Mouse (Mus musculus): ENCODE measurements around the gene Tbrg4. TPM values are rescaled to one million over a fixed set of nuclear protein-coding genes. Genes with fewer than 3 reads are reported as not detected.

The Tbrg4 gene
- polyA plus RNA-seq, 1 experiment = 73.9 TPM

DNA sequence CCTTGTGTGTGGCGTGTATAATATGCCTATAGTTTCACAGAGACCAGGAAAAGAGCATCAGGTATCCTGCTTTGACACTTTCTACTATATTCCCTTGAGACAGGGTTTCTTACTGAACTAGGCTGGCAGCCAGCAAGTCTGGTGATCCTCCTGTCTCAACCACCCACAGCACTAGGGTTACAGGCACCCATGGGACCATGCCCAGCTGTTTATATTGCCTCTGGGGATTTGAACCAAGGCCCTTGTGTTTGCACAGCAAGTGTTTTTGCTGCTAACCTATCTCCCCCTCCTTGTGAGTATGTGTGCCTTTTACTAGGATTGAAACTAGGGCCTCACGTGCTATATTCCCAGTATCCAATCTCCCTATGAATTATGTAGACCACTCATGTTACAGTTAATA is 44.3 kb downstream of the Tbrg4 start:
- H3K27me3 ChIP-seq (replicated peaks; ENCODE audit: control insufficient read depth, insufficient read depth, low read length) = no peaks in the 10 kb centered on the region
- 92% methylated on average over 2 of the region's 2 CpGs for WGBS
- no peaks in the 10 kb centered on the region for H3K4me1 ChIP-seq (ENCODE audit: control insufficient read depth, insufficient read depth, low read length)
- no peak overlapping the region for H3K27ac ChIP-seq (ENCODE audit: insufficient read depth, low read depth, low read length)
- no peak overlapping the region for H3K4me3 ChIP-seq (ENCODE audit: insufficient read depth, low read depth, low read length)
- no peaks in the 10 kb centered on the region; the same call in 1 of the 2 replicates for H3K36me3 ChIP-seq (ENCODE audit: control insufficient read depth, insufficient read depth, low read length)
- no peak for DNase-seq
- TF ChIP-seq POLR2A (IDR thresholded peaks at IDR 0.05; ENCODE audit: low read depth, low read length) = no peak
- TF ChIP-seq CTCF (conservative IDR thresholded peaks at IDR 0.05; ENCODE audit: insufficient read depth, insufficient read length, low read depth, low read length) = no peak

DNA sequence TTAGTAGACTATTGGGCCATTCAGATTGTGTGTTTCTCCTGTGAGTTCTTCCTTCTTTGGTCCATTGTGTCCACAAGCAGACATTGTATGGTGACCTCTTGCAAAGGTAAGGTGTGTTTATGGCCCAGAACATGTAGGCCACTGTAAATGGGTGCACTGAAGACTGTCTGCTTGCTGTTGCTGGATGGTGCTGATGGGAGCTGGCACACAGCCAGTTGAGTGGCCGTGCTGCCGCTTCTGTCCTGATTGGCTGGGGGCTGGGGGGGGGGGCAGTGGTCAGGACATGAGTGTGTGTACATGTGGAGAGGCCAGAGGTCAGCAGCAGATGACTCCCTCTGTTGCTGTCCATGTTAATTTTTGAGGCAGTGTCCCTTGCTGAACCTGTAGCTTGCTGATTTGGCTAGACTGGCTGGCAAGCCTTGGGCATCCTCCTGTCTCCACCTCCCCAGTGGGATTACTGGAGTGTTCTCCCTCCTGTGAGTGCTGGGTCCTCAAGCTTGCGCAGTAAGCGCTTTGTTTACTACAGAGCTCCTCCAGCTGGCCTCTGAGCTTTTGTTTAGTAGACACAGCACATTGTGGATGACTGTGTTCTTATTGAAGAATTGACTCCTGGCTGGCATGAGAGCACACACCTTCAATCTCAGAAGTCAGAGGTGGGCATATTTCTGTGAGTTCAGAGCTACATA is 45.7 kb downstream of the Tbrg4 start:
- Histone ChIP-seq H3K36me3 (ENCODE audit: control insufficient read depth, insufficient read depth, low read length) (no peaks in the 10 kb centered on the region; the same call in 1 of the 2 replicates), H3K4me3 (ENCODE audit: insufficient read depth, low read depth, low read length) (no peak overlapping the region), H3K27ac (ENCODE audit: insufficient read depth, low read depth, low read length) (no peak overlapping the region), H3K4me1 (ENCODE audit: control insufficient read depth, insufficient read depth, low read length) (no peaks in the 10 kb centered on the region), H3K27me3 (replicated peaks; ENCODE audit: control insufficient read depth, insufficient read depth, low read length) (no peaks in the 10 kb centered on the region)
- no peak for TF ChIP-seq CTCF (conservative IDR thresholded peaks at IDR 0.05; ENCODE audit: insufficient read depth, insufficient read length, low read depth, low read length)
- no peak for TF ChIP-seq POLR2A (IDR thresholded peaks at IDR 0.05; ENCODE audit: low read depth, low read length)
- no peak for DNase-seq
- WGBS = 67% methylated on average over 4 of the region's 4 CpGs

DNA sequence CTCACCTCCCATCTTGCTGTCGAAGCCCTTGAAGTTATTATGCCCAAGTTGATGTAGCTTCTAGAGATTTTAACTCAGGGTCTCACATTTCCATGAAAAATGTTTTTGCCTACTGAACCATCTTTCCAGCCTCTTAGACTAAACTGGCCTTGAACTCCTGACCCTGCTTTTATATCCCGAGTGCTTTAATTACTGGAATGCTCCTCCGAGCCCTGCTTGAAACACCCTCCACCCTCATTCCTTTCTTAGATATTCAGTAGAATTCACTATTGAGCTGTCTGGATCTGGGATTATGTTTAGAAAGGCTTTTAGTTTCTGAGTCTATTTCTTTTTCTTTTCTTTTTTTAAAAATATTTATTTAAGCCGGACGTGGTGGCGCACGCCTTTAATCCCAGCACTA is 46.5 kb downstream of the Tbrg4 start:
- WGBS = 87% methylated on average over 7 of the region's 7 CpGs
- DNase-seq = no peak
- TF ChIP-seq POLR2A (IDR thresholded peaks at IDR 0.05; ENCODE audit: low read depth, low read length) = no peak

DNA sequence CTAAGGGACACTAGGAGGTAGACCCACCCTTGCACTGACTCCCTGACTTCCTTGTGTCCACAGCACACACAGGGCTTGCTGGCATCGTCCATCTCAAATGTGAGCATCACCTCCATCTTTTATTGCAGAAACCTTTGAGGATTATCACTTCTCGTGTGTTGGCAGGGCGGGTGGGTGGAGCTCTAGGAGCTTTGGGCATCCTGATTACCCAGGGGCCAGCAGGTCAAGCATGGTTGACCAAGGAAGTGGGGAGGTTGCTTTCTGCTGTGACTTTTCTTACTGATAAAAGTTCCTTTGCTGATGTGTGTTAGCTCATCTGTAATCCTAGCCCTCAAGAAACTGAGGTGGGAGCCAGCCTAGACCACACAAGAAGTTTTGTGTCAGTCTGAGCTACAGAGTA is 49.7 kb downstream of the Tbrg4 start:
- H3K4me1 ChIP-seq (ENCODE audit: control insufficient read depth, insufficient read depth, low read length) = no peaks in the 10 kb centered on the region
- WGBS = 74% methylated on average over 3 of the region's 3 CpGs
- DNase-seq = no peak

More for the DNA sequence above, 46.5 kb downstream of the Tbrg4 start:
- Histone ChIP-seq H3K27ac (ENCODE audit: insufficient read depth, low read depth, low read length) (no peak overlapping the region), H3K4me3 (ENCODE audit: insufficient read depth, low read depth, low read length) (no peak overlapping the region), H3K36me3 (ENCODE audit: control insufficient read depth, insufficient read depth, low read length) (no peaks in the 10 kb centered on the region; the same call in 1 of the 2 replicates), H3K4me1 (ENCODE audit: control insufficient read depth, insufficient read depth, low read length) (no peaks in the 10 kb centered on the region), H3K27me3 (replicated peaks; ENCODE audit: control insufficient read depth, insufficient read depth, low read length) (no peaks in the 10 kb centered on the region)

DNA sequence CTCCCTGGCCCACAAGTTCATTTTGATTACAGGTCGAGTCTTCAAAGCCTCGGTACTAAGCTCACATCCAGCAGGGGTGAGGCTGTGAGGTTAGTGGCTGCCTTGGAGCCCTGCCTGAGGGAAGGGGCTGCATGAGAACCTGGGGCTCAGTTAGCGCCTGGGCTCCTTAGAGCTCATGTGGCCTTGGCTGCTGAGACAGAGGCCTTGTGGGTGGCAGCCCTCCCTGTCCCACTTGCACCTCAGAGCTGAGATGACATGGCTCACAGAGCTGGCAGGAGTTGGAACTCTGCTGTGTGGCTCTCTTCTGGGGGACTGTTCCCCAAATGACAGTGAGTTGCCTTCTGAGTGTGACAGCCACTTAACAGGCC is 56.5 kb downstream of the Tbrg4 start:
- no peak for DNase-seq
- no peak for TF ChIP-seq CTCF (conservative IDR thresholded peaks at IDR 0.05; ENCODE audit: insufficient read depth, insufficient read length, low read depth, low read length)
- no peak for TF ChIP-seq POLR2A (IDR thresholded peaks at IDR 0.05; ENCODE audit: low read depth, low read length)
- H3K36me3 ChIP-seq (ENCODE audit: control insufficient read depth, insufficient read depth, low read length) = no peaks in the 10 kb centered on the region
- no peaks in the 10 kb centered on the region for H3K27me3 ChIP-seq (replicated peaks; ENCODE audit: control insufficient read depth, insufficient read depth, low read length)
- 47% methylated on average over 3 of the region's 3 CpGs for WGBS
- H3K4me3 ChIP-seq (ENCODE audit: insufficient read depth, low read depth, low read length) = no peak overlapping the region
- no peak overlapping the region for H3K27ac ChIP-seq (ENCODE audit: insufficient read depth, low read depth, low read length)
- H3K4me1 ChIP-seq (ENCODE audit: control insufficient read depth, insufficient read depth, low read length) = no peaks in the 10 kb centered on the region

More for the DNA sequence above, 49.7 kb downstream of the Tbrg4 start:
- H3K36me3 ChIP-seq (ENCODE audit: control insufficient read depth, insufficient read depth, low read length) = no peaks in the 10 kb centered on the region; the same call in 1 of the 2 replicates
- no peak overlapping the region for H3K4me3 ChIP-seq (ENCODE audit: insufficient read depth, low read depth, low read length)
- H3K27me3 ChIP-seq (replicated peaks; ENCODE audit: control insufficient read depth, insufficient read depth, low read length) = no peaks in the 10 kb centered on the region
- H3K27ac ChIP-seq (ENCODE audit: insufficient read depth, low read depth, low read length) = no peak overlapping the region
- TF ChIP-seq CTCF (conservative IDR thresholded peaks at IDR 0.05; ENCODE audit: insufficient read depth, insufficient read length, low read depth, low read length) (no peak), POLR2A (IDR thresholded peaks at IDR 0.05; ENCODE audit: low read depth, low read length) (no peak)

DNA sequence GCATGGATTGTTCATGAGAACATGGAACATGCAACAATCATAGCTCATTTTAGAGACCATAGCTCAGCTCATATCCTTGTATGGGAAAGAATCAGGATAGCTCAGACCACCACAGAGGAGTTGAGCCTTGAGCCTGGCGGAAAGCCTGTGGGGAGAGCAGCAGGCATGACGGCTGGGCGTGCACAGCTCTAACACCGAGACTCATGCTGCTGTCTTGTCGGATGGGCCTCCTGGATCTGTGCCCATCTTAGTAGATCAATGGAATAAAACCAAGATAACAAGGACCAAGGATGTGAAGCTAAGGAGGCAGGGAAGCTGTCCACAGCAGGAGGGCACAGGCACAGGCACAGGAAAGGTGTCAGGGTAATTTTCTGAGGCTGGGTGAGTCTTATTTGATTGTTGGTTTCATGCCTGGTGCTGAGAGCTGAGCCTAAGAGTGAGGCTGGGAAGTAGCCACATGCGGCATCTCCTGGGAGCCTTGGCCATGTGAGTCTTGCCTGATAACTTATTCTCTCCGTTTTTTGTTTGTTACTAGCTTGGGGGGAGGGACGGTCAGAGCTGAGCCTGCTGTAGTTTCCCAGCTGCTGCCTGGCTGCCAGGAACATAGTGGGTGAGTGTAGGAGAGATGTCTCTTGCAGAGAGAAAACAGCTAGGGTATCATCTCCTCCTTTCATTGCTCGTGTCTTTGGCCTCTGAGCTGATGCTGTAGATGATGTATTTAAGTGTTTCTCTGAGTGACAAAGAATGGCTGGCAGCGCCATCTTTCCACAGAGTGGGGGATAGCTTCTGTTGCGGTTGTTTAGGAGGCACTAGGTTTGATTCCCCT is 57.1 kb downstream of the Tbrg4 start:
- Histone ChIP-seq H3K27me3 (replicated peaks; ENCODE audit: control insufficient read depth, insufficient read depth, low read length) (no peaks in the 10 kb centered on the region), H3K27ac (ENCODE audit: insufficient read depth, low read depth, low read length) (no peak overlapping the region), H3K4me1 (ENCODE audit: control insufficient read depth, insufficient read depth, low read length) (no peaks in the 10 kb centered on the region), H3K36me3 (ENCODE audit: control insufficient read depth, insufficient read depth, low read length) (no peaks in the 10 kb centered on the region), H3K4me3 (ENCODE audit: insufficient read depth, low read depth, low read length) (no peak overlapping the region)
- WGBS = 64% methylated on average over 11 of the region's 11 CpGs
- TF ChIP-seq CTCF (conservative IDR thresholded peaks at IDR 0.05; ENCODE audit: insufficient read depth, insufficient read length, low read depth, low read length) (peak; percentile 31), POLR2A (IDR thresholded peaks at IDR 0.05; ENCODE audit: low read depth, low read length) (no peak)
- DNase-seq = no peak

DNA sequence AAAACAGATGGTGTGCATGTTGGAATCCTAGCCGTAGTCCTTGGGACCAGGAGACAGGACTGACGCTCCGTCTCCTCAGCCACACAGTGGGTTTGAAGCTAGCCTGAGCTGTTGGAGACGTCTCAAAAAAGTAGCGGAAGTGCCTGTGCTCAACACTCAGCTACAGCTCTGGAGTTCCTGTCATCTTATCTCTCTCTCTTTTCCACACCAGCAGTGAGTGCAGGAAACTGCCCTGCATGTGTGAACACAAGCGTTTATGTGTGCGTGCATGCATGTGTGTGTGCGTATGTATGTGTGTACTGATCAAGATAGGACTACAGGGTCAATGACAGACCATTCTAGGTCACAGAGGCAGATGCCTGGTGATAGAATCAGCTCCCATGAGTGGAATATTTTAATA is 57.9 kb downstream of the Tbrg4 start:
- Histone ChIP-seq H3K36me3 (ENCODE audit: control insufficient read depth, insufficient read depth, low read length) (no peaks in the 10 kb centered on the region), H3K4me1 (ENCODE audit: control insufficient read depth, insufficient read depth, low read length) (no peaks in the 10 kb centered on the region), H3K27me3 (replicated peaks; ENCODE audit: control insufficient read depth, insufficient read depth, low read length) (no peaks in the 10 kb centered on the region), H3K4me3 (ENCODE audit: insufficient read depth, low read depth, low read length) (no peak overlapping the region), H3K27ac (ENCODE audit: insufficient read depth, low read depth, low read length) (no peak overlapping the region)
- TF ChIP-seq POLR2A (IDR thresholded peaks at IDR 0.05; ENCODE audit: low read depth, low read length) (no peak), CTCF (conservative IDR thresholded peaks at IDR 0.05; ENCODE audit: insufficient read depth, insufficient read length, low read depth, low read length) (no peak)
- WGBS = 71% methylated on average over 8 of the region's 8 CpGs
- no peak for DNase-seq
